Mouse (Mus musculus) CH12.LX (cell line): ENCODE measurements around the gene Padi1.

Source experiments
- CTCF ChIP-seq, 2 experiments: IDR thresholded peaks in 1 of 2; conservative IDR thresholded peaks in 1 of 2; 2 replicates each; pipeline ENCODE4 v1.5.1; 2011 to 2012; ENCODE audit warnings: low read depth in 2 of 2, low read length in 2 of 2, improper control_type of control experiment in 1 of 2, inconsistent platforms in 1 of 2, mild to moderate bottlenecking in 1 of 2, moderate library complexity in 1 of 2
- E2F4 ChIP-seq: IDR thresholded peaks from 2 replicates; pipeline ENCODE4 v1.6.1; 2011; ENCODE audit warnings: low read depth, low read length, improper control_type of control experiment; ENCODE audit not compliant: insufficient replicate concordance
- EP300 ChIP-seq: IDR thresholded peaks from 2 replicates; pipeline ENCODE4 v1.6.1; 2011; ENCODE audit warnings: low read length, improper control_type of control experiment
- KAT2A ChIP-seq: IDR thresholded peaks from 2 replicates; pipeline ENCODE4 v1.6.1; 2012; ENCODE audit warnings: low read length, improper control_type of control experiment, inconsistent platforms; ENCODE audit not compliant: insufficient replicate concordance
- POLR2A ChIP-seq: IDR thresholded peaks from 2 replicates; pipeline ENCODE4 v1.6.1; 2011; ENCODE audit warnings: low read depth, mild to moderate bottlenecking, improper control_type of control experiment, low read length
- SMC3 ChIP-seq: IDR thresholded peaks from 2 replicates; pipeline ENCODE4 v1.6.1; 2011; ENCODE audit warnings: low read depth, low read length, improper control_type of control experiment
- UBTF ChIP-seq: IDR thresholded peaks from 2 replicates; pipeline ENCODE4 v1.6.1; 2012; ENCODE audit warnings: low read depth, mild to moderate bottlenecking, inconsistent platforms, low read length, improper control_type of control experiment, moderate library complexity

GRCm38 (mm10) chr4:140792584-140792983 lies 53.0 kb downstream of the Padi1 start:
- TF ChIP-seq EP300: no peak
- no peak for TF ChIP-seq POLR2A
- no peak for TF ChIP-seq CTCF (conservative IDR thresholded peaks at IDR 0.05 in 1 of 2, IDR thresholded peaks at IDR 0.05 in 1 of 2; ENCODE audit: low read depth in 2 of 2, low read length in 2 of 2)
- no peak for TF ChIP-seq SMC3
- no peak for TF ChIP-seq UBTF
- TF ChIP-seq E2F4: no peak
- TF ChIP-seq KAT2A: no peak
